Mouse (Mus musculus) monocyte, adult 5-6 weeks (primary cell): Measurements from ENCODE around the gene Gm6176. TPM values are rescaled to one million over a fixed set of nuclear protein-coding genes. Genes with fewer than 3 reads are reported as not detected.
"Not testable (repeated sequence)": the region's sequence is repeated elsewhere in the genome, so short reads cannot be mapped to it uniquely, and the experiment has no call there.

Experiments
- ATAC-seq: fragments of 153-309, 156-312 bp; replicated peaks from 2 replicates; pipeline ENCODE4 v1.8.0; 2017; ENCODE audit warnings: mild to moderate bottlenecking; ENCODE audit not compliant: low TSS enrichment, insufficient number of reproducible peaks, severe bottlenecking, poor library complexity, low FRiP score
- total RNA-seq: library from RNA; stranded (forward); fragments of 200-1000, 200-491, 200-594 nt; gene quantifications from 3 replicates; pipeline ENCODE4 v1.2.3, GENCODE M21; 2017

The Gm6176 gene
- not detected in 3 replicates for total RNA-seq

- ATAC-seq = not testable (repeated sequence)
Observed at GRCm38 (mm10) chr7:22056205-22056604, at the start of gene Gm6176. TSS of gene Gm6176 (minus strand) at chr7:22056305.

- ATAC-seq = not testable (repeated sequence)
Observed at GRCm38 (mm10) chr7:22068757-22069156, 12.7 kb upstream of the Gm6176 start, which contains the start of gene Vmn1r139. TSS of gene Vmn1r139 (plus strand) at chr7:22069057.

- not testable (repeated sequence) for ATAC-seq
Observed at GRCm38 (mm10) chr7:22028797-22029196, 27.3 kb downstream of the Gm6176 start, which contains the start of gene Vmn1r138. TSS of gene Vmn1r138 (minus strand) at chr7:22028897.

Other genes starting within 250 kb of the Gm6176 start
- gene Vmn1r135, start 224.0 kb downstream of the Gm6176 start, total RNA-seq = not detected in 3 replicates
- gene Gm5725, start 212.0 kb downstream of the Gm6176 start, total RNA-seq = not detected in 3 replicates
- gene Gm5891, start 135.0 kb downstream of the Gm6176 start, total RNA-seq = not detected in 3 replicates
- gene Vmn1r137, start 61.7 kb downstream of the Gm6176 start, total RNA-seq = not detected in 3 replicates
- not detected in 3 replicates for gene Vmn1r138, start 27.4 kb downstream of the Gm6176 start, total RNA-seq
- gene Vmn1r139, start 12.8 kb upstream of the Gm6176 start, total RNA-seq = not detected in 3 replicates
- gene Gm16451, start 61.9 kb upstream of the Gm6176 start, total RNA-seq = not detected in 3 replicates
- not detected in 3 replicates for gene Gm10666, start 78.4 kb upstream of the Gm6176 start, total RNA-seq
- not detected in 3 replicates for gene Vmn1r142, start 107.7 kb upstream of the Gm6176 start, total RNA-seq
- not detected in 3 replicates for gene Vmn1r143, start 133.1 kb upstream of the Gm6176 start, total RNA-seq
- gene Gm8653, start 145.0 kb upstream of the Gm6176 start, total RNA-seq = not detected in 3 replicates
- not detected in 3 replicates for gene Gm8453, start 173.2 kb upstream of the Gm6176 start, total RNA-seq